Mouse (Mus musculus): ENCODE data around the gene Mmaa.

Gene Mmaa

DNA sequence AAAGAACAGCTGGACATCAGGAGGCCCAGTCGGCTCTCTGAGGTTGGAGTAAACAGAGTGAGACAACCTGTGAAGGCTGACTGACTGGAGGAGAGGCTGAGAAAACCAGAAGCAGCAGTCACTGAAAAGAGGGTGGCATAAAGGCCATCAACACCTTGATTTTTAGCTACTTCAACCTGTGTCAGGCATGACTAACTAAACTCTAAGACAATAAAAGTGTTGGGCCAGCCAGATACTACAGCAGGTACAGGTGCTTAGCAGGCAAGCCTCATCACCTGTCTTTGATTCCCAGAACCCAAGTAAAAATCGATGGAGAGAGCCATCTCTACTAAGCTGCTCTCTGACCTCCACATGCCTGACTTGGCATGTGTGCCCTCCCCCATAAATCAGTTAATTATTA is 6.1 kb downstream of the Mmaa start:
- no peak for DNase-seq (ENCODE audit: low read depth, low spot score)

DNA sequence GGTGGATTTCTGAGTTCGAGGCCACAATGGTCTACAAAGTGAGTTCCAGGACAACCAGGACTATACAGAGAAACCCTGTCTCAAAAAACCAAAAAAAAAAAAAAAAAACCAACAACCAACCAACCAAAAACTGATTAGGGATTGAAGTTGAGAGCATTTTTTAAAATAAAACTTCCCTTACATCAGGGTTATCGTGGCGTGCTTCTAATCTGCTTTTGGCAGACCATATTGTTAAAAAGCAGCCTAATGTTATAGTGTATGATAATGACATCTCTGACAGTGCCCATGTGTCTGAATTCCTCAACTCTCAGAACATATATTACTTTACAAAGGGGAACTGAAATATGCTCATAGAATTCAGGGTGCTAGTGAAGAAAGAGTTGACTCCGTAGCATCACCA is 6.5 kb downstream of the Mmaa start:
- DNase-seq (ENCODE audit: low read depth, low spot score), result no peak

DNA sequence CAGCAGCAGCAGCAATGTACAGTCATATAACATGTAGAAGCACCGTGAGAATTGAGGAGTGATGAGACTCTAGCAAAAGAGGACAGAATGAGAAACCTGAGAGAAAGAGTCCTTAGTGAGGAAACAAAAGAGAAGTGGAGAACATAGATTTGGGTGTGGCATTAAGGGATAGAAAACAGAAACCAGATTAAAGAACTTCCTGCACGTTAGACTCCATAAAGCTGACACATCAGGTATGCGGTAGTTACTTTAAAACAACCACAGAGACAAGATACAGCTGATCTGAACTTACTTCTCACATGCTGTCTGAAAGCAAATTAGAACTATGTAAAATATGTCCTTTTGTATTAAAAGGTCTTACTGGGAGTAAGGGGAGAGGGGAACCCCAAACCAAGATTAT is 8.3 kb downstream of the Mmaa start:
- DNase-seq (ENCODE audit: low read depth, low spot score), result no peak

DNA sequence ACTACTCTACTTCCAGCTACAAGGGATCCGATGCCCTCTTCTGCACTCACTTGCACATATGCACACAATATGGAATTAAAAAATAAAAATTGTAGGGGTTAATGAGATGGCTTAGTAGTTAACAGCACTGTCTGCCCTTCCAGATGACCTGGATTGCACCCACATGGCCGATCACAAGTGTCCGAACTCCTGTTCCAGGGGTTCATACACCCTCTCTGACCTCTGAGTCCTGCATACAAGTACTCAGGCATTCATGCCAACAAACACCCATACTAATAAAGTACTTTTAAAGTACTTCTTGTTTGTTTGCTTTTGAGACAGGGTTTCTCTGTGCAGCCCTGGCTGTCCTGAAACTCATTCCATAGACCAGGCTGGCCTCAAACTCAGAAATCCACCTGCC is 10.1 kb downstream of the Mmaa start:
- no peak for DNase-seq (ENCODE audit: low read depth, low spot score)

DNA sequence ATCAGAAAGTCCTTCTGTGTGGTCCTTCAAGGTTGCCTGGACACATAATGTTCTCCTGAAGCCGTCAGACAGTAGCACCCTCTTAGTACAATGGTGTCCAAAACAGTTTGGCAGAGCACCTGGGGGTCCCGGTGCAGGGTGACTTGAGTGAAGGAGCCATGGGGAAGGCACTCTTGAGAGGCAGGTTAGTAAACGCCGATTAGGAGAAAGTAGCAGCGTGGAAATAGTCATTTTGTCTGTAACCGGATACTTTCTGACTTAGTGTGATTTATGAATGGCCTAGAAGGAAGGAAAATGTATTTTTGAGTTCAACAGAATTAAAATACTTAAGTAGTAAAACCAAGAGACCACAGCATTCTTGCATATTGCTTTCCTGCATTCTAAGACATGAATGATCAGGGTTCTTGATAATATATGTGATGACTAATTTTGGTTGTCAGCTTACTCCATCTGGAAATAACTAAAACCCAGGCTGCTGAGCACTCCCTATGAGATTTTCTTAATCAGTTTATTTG is 13.3 kb downstream of the Mmaa start:
- no peak for DNase-seq (ENCODE audit: low read depth, low spot score)

DNA sequence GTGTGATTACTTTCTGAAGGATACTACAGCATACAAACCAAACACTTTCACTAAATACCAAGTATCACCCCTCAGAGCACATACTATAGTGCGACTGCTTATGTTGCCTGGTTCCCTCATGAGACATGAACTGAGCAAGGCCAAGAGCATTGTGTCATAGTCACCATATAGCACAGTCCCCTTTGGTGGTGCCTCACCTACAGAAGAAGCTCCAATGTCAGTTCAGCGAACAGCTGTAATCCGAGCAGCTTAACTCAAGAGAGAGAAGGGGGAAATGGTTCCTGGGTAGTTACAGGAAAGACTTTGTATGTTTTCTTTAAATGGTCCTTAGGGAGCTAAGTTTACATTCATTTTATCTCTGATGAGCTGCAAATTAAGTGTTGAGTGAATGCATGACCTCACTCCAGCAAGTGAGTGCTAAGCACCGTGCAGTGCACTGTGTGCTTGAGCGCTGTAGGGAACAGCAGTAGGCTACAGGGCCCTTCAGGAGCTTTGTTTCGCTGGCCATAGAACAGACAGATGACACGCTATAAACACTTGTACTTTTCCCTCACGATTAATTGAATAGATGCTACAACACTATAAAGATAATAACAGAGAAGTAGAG is 17.4 kb downstream of the Mmaa start:
- no peak for DNase-seq (ENCODE audit: low read depth, low spot score)

DNA sequence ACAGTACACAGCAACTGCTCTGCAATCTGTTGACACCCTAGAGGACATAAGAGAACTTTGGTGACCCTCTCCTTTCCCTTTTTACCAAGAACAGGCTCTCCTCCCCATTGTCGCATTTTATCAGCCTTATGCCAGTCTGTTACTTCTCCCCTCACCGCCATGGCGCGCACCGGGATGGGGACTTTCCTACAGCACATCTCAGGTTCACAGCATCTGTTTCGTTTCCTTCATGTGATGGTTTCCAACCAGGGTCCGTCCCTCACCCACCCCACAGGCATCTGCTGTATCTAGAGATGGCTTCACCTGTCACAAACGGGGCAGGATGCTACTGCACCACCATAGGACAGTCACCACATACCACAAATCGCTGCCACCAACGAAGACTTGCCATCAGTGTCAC is 19.8 kb downstream of the Mmaa start:
- no peak for DNase-seq (ENCODE audit: low read depth, low spot score)

DNA sequence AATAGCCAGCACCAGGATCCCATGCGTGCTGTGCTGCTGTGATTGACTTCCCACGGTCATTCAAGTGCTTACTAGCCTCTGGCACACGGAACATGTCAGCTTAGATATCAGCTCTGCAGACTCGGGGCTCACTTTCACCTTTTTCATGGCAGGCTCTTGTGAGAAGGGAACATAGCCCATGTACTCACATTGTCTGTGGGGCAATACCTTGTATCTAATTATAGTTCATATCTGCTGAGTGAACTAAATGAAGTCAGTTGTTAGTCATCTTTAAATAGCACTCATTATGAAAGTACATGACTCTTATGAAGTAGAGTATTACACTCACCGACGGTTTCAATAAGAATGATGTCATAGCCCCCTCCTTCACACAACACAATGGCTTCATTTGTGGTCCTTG is 21.0 kb downstream of the Mmaa start:
- DNase-seq (ENCODE audit: low read depth, low spot score), result no peak

DNA sequence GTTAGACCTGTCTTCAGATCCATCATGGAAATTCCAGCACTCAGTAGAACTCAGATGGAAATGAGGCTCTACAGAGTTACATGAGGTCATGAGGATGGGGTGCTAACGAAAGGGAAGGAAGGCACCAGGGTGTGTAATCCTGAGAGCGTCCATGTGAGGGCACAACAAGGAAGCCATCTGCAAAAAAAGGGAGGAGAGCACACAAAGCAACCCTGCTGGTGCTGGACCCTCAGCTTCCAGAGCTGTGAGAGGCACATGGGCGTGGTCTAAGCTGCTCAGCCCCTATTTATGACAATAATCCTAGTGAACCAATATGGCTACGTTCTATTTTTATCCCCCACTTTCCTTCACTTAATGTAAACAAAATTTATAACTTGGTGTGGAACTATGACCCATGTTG is 22.1 kb downstream of the Mmaa start:
- peak; percentile 20 for DNase-seq (ENCODE audit: low read depth, low spot score)

DNA sequence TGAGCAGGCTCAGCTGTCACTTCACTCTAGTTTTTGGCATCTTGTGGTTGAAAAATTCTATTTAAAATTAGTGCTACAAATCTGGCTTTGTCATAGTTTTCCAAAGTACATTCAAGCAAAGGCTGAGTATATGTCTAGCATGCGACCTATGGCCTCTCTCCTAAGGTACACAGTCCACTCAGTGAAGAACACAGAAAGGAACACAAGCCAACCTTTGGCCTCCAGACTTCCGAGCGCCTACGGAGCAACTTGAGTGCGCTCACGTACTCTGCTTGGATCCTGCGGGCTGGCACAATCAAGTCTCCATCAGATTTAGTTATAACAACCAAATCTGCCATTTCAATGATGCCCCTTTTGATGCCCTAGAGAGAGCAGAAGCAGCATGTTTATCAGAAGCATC is 25.8 kb downstream of the Mmaa start:
- DNase-seq (ENCODE audit: low read depth, low spot score), result no peak

DNA sequence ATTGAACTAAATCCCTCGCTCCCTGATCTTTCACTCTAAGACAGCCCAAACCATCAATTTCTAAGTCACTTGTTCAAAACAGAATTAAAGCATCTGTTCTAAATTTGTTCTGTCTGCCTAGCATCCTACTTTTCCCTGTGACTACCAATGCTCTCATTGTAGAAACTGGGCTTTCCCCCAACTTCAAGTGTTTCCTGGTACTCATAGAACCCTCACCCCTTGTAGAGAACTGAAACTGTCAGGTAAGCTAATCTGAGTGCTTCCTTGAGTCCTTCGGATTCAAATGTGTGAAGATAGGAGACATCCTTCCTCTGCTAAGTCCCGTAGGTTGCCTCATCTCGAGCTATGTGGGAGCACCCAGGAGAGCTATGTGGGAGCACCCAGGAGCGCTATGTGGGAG is 32.8 kb downstream of the Mmaa start:
- no peak for DNase-seq (ENCODE audit: low read depth, low spot score)

DNA sequence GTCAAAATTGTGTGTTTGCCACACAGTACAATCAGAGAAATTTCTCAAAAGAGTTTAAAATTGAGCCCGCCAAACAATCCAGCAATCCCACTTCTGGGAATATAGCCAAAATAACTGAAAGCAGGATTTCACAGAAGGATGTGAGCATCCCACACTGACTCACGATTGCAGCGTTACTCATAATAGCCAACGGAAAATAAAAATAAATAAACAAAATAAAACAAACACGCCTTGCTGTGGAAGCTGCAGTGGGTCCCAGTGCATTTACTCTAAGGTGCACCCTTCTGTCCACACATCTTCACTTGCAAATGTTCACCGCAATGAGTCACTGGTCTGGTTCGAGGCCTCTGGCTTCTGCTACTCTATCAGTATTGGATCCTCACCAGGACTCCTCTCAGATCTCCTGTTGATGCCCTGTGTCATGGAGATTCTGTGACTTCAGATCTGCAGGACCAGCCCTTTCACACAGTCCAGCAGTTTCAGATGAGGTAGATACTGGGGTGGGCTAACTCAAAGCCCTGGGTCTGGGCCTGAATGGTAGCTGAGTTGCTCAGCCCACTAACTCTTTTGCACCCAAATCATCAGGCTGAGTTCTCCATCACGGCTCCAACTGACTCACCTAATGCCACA is 38.5 kb downstream of the Mmaa start:
- DNase-seq (ENCODE audit: low read depth, low spot score), result no peak

DNA sequence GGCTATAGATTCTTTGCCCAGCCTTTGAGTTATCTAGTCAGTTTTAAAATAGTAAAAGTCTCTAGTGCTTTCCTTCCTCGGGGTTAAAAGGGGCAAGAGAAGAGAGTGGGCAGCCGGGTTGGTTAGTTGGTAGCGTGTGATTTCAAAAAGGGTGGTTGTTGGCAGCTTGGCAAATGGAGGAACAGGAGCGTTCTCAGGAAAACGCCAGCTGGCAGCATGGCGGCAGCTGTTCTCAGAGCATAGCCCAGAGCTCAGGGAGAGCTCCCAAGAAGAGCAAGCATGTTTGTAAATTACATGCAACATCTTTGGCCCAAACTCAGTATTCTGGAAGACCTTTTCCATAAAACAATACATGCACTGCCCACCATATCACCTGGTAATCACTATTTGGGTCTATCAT is 41.0 kb downstream of the Mmaa start:
- DNase-seq (ENCODE audit: low read depth, low spot score), result no peak

DNA sequence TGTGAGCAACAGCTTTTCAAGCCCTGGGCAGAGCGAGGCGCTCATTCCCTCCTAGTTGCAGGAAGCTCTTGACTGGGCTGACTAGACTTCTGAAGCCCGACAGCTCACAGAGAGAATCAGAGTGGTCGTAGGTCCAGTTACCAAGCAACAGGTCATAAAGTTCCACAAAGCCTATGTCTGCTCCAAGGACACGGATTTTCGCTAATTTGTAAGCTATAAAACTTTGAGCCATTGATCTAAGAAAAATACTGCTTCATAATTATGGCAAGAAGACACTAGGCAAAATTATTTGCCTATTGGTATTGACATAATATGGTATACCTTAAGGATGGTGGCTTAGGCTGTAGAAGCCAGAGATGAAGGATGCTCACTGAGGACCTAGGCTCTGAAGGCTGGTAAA is 46.3 kb downstream of the Mmaa start, which contains the start of gene 1700011L22Rik:
1700011L22Rik (minus strand) TSS at position 101 of the 400 bp plus-strand sequence.
- no peak for DNase-seq (ENCODE audit: low read depth, low spot score)

DNA sequence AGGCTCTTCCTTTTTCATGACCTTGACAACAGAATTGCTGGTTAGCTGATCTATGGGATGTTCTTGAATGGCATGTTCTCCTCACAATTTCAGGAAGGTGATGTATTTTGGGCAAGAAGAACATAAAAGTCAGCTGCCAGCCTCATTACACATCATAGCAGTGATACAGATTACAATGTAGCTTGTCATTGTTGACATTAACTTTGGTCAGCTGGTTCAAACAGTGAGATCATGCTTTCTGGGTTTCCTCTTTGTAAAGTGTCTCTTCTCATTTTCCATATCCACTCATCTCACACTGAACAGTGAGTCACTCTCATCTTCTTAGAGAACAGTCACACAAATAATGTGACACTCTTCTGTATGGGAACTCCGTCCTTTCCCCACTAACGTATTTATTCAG is 51.3 kb downstream of the Mmaa start:
- DNase-seq (ENCODE audit: low read depth, low spot score), result no peak

DNA sequence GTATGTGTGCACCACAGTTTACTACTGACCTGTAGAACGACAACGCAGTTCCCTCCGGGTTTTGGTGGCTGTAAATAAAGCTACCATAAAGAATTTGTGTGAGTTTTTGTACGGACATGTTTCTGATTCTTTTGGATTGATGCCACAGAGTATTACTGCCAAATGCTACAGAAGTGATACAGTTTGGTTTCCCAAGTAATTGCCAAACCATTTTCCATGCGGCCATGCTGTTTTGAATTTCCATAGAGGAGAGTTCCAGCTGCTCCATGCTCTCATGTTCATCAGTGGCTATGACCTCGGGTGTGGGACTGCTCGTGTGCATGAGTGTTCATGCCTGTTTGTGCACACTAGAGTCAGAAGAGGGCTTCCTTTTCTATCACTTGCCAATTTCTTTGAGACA is 54.7 kb downstream of the Mmaa start:
- no peak for DNase-seq (ENCODE audit: low read depth, low spot score)

DNA sequence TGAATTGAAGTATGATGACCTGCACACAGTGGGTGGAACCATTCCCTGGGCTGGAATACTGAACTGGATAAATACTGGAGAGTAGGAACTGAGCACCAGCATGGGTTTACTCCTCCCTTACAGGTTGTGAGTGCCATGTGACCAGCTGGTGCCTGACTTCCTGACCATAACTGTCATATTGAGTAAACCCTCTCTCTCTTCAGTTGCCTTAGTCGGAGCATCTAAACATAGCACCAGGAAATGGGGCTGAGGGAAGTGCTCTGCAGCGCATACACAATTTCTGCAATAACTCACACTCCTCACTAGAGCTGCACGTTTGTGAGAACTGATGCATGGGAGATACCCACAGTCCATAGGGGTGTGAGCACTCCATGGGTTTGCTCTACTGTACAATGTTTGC is 55.4 kb downstream of the Mmaa start:
- no peak for DNase-seq (ENCODE audit: low read depth, low spot score)

DNA sequence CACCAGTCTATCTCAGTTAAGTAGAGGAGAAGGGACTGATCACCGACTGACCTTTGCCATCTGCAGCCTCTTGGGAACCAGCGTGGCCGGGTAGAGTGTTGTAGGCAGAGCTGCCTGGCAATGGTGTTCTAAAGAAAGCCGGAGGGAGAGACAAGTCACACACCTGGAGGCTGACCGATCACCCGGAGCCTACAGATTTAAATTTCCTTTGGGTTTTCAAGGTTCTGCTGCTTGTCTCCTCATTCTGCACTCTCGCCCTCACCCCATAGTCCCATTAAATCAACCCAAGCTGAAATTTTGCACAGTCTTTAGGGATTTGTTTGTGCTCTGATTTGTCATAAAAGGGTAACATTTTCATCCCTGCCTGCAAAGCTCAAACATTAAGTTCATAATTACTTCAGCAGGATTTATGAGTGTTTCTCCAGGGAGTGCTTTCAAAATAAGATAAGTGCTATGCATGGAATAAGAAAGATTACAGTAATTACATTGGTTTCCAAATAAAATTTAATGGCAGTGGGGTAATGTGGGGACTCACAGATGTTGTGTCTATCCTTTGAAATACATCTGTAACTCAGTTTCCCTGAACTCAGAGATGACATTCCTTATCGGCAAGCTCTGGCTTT is 65.4 kb downstream of the Mmaa start:
- no peak for DNase-seq (ENCODE audit: low read depth, low spot score)

DNA sequence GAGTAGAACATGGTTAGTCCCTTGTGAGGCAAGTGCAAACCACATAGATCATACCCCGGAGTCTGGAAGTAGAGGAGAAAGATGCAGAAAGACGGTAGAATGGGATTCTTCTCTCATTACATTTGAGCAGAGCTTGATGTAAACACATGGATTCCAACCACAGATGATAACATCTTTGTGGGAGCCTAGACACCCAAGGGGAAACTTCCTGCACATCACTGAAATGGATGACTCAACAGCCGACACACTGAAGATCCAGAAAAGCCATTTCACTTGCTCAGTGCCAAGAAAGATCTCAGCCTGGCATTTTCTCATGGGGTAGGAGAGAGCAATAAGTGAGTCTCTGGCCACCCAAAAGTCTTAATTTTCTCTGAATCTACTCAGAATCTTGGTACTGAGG is 66.8 kb downstream of the Mmaa start:
- DNase-seq (ENCODE audit: low read depth, low spot score), result no peak

DNA sequence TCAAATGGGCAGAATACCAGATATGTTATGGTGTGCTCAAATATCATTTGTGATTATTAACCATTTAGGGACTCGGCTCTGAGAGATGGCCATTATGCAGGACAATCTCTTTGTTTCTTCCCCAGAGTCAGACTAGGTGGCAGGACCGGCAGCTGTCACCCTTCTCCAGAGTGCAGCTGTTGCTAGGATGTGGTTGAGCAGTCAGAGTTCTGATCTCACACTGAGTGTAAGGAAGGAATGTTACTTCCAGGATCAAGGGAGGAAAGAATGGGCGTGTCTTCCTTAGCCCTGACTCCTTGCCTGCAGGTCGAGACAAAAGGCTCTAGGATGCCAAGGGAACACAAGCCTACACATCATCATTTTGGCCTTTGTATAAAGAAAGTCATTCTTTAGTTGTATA is 67.5 kb downstream of the Mmaa start:
- peak; percentile 37 for DNase-seq (ENCODE audit: low read depth, low spot score)

DNA sequence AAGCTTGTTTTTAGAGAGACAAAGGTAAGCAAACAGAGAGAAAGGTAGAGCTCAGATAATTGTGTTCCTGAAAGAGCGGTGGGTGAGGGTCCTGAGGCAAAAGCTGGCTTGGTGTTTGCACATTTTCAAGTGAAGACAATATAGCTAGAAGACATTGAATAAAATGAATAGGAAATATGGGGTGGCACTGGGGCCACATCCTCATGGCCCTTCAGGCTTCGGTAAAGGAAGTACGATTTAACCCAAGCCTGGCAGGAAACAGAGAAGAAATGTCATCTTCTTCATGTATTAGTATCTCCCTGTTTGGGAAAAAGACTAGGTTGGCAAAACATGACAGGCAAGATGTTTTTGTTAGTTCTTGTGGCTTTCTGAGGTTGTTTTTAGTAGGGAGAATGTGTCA is 68.7 kb downstream of the Mmaa start:
- no peak for DNase-seq (ENCODE audit: low read depth, low spot score)

DNA sequence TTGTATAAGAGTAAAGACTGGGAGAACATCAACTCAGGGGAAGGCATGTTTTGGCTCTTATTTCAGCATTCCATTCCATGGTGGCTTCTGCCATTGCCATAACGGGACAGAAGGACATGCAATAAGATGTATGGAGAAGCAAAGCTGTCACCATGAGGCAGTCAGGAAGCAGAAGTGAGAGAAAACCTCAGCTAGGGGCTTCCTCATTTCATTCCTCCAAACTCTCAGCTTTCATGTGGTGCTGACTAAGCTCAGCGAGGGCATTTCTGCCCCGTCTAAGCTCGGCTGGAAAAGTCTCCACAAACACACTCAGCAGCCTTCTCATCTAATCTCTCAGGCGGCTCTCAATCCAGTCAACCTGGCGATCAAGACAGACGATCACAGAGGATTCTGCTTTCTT is 69.2 kb downstream of the Mmaa start:
- no peak for DNase-seq (ENCODE audit: low read depth, low spot score)

DNA sequence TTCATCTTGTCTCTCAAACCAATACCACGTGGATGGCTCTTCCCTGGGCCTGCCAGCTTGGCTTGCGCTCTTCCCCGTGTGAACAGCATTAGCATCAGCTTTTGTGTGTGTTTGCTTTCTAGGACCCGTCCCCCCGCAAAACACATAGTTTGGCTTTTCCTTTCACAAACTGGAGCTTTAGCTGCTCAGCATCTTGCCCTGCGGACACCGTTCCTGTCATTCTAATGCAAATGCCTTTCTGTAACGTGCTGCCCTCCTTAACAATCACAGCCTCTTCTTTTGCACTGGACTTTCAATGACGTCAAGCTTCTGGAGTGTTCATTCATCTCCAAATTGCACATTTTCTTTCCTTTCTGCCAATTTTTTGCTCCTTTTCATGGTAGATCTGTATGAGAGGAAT is 70.4 kb downstream of the Mmaa start:
- DNase-seq (ENCODE audit: low read depth, low spot score), result peak; percentile 62
